Mouse (Mus musculus) G1E (cell line): Measurements from ENCODE around the gene Sv2c.

Experiments
- CTCF ChIP-seq: IDR thresholded peaks from 2 replicates; pipeline ENCODE4 v1.5.1; 2012; ENCODE audit warnings: low read depth, low read length, inconsistent platforms, mixed read lengths
- GATA1 ChIP-seq: IDR thresholded peaks from 2 replicates; pipeline ENCODE4 v1.6.1; 2012; ENCODE audit warnings: borderline replicate concordance, low read length, inconsistent platforms, mixed read lengths
- POLR2AphosphoS5 ChIP-seq: IDR thresholded peaks from 2 replicates; pipeline ENCODE4 v1.6.1; 2012; ENCODE audit warnings: low read depth, low read length, inconsistent platforms; ENCODE audit not compliant: insufficient replicate concordance
- TAL1 ChIP-seq: conservative IDR thresholded peaks from 2 replicates; pipeline ENCODE4 v1.6.1; 2012; ENCODE audit warnings: low read depth, low read length, inconsistent platforms, mixed read lengths

GRCm38 (mm10) chr13:96106367-96106766 is 26.0 kb downstream of the Sv2c start:
- TF ChIP-seq CTCF (no peak), GATA1 (no peak), POLR2AphosphoS5 (no peak), TAL1 (no peak)
